Mouse (Mus musculus) frontal cortex, postnatal 14 days (tissue): ENCODE measurements around the gene Kantr.

Source experiments
- DNase-seq, 2 experiments: peaks; one replicate each; pipeline ENCODE4 v3.0.0; 2022; ENCODE audit warnings: low spot score in 2 of 2

Kantr gene

GRCm38 (mm10) chrX:152279384-152279783, 47.9 kb downstream of the Kantr start:
- DNase-seq = no peak

- no peak for DNase-seq
These were observed 56.1 kb downstream of the Kantr start for GRCm38 (mm10) chrX:152271189-152271588.
